Mouse (Mus musculus): Measurements from ENCODE around the gene Npdc1. TPM values are rescaled to one million over a fixed set of nuclear protein-coding genes. Genes with fewer than 3 reads are reported as not detected.

Gene Npdc1
- polyA plus RNA-seq, 1 experiment = 30.8 TPM

- no peaks in the 10 kb centered on the region for H3K27me3 ChIP-seq (ENCODE audit: control insufficient read depth, insufficient read depth, low read length)
- 94% methylated on average over 17 of the region's 17 CpGs for WGBS
- no peak for DNase-seq
- no peaks in the 10 kb centered on the region for H3K36me3 ChIP-seq (ENCODE audit: control insufficient read depth, insufficient read depth, low read length)
- H3K4me1 ChIP-seq (replicated peaks; ENCODE audit: control insufficient read depth, insufficient read depth, low read length) = peaks cover 12% of the 10 kb centered on the region
- no peak overlapping the region for H3K4me3 ChIP-seq (ENCODE audit: control insufficient read depth, insufficient read depth, low read length)
- no peak overlapping the region for H3K27ac ChIP-seq (ENCODE audit: control insufficient read depth, insufficient read depth, low read length)
- TF ChIP-seq CTCF (IDR thresholded peaks at IDR 0.05; ENCODE audit: borderline replicate concordance, control insufficient read depth, extremely low read depth, insufficient read depth, low read length, poor library complexity) (no peak), POLR2A (IDR thresholded peaks at IDR 0.05; ENCODE audit: control insufficient read depth, extremely low read depth, insufficient read depth, low read length, poor library complexity) (no peak)
Observed at GRCm38 (mm10) chr2:25433101-25433500, 34.0 kb downstream of the Npdc1 start.

- WGBS = 97% methylated on average over 8 of the region's 8 CpGs
- H3K27me3 ChIP-seq (ENCODE audit: control insufficient read depth, insufficient read depth, low read length) = no peaks in the 10 kb centered on the region
- peaks cover 5% of the 10 kb centered on the region for H3K4me1 ChIP-seq (replicated peaks; ENCODE audit: control insufficient read depth, insufficient read depth, low read length)
Observed at GRCm38 (mm10) chr2:25434292-25434691, 35.1 kb downstream of the Npdc1 start.

GRCm38 (mm10) chr2:25436286-25436820 lies 37.2 kb downstream of the Npdc1 start:
- H3K36me3 ChIP-seq (ENCODE audit: control insufficient read depth, insufficient read depth, low read length) = no peaks in the 10 kb centered on the region
- no peak overlapping the region for H3K4me3 ChIP-seq (ENCODE audit: control insufficient read depth, insufficient read depth, low read length)

More at GRCm38 (mm10) chr2:25434292-25434691, 35.1 kb downstream of the Npdc1 start:
- Histone ChIP-seq H3K36me3 (ENCODE audit: control insufficient read depth, insufficient read depth, low read length) (no peaks in the 10 kb centered on the region), H3K27ac (ENCODE audit: control insufficient read depth, insufficient read depth, low read length) (no peak overlapping the region), H3K4me3 (ENCODE audit: control insufficient read depth, insufficient read depth, low read length) (no peak overlapping the region)
- no peak for DNase-seq
- TF ChIP-seq CTCF (IDR thresholded peaks at IDR 0.05; ENCODE audit: borderline replicate concordance, control insufficient read depth, extremely low read depth, insufficient read depth, low read length, poor library complexity) (no peak), POLR2A (IDR thresholded peaks at IDR 0.05; ENCODE audit: control insufficient read depth, extremely low read depth, insufficient read depth, low read length, poor library complexity) (no peak)

GRCm38 (mm10) chr2:25441067-25441466 lies 41.9 kb downstream of the Npdc1 start:
- H3K4me1 ChIP-seq (replicated peaks; ENCODE audit: control insufficient read depth, insufficient read depth, low read length) = no peaks in the 10 kb centered on the region

More at GRCm38 (mm10) chr2:25436286-25436820, 37.2 kb downstream of the Npdc1 start:
- Histone ChIP-seq H3K27me3 (ENCODE audit: control insufficient read depth, insufficient read depth, low read length) (no peaks in the 10 kb centered on the region), H3K4me1 (replicated peaks; ENCODE audit: control insufficient read depth, insufficient read depth, low read length) (no peaks in the 10 kb centered on the region), H3K27ac (ENCODE audit: control insufficient read depth, insufficient read depth, low read length) (no peak overlapping the region)
- no peak for DNase-seq
- WGBS = 67% methylated on average over 10 of the region's 10 CpGs
- no peak for TF ChIP-seq CTCF (IDR thresholded peaks at IDR 0.05; ENCODE audit: borderline replicate concordance, control insufficient read depth, extremely low read depth, insufficient read depth, low read length, poor library complexity)
- TF ChIP-seq POLR2A (IDR thresholded peaks at IDR 0.05; ENCODE audit: control insufficient read depth, extremely low read depth, insufficient read depth, low read length, poor library complexity) = no peak

GRCm38 (mm10) chr2:25442682-25443081 lies 43.5 kb downstream of the Npdc1 start:
- DNase-seq = no peak
- H3K36me3 ChIP-seq (ENCODE audit: control insufficient read depth, insufficient read depth, low read length) = no peaks in the 10 kb centered on the region
- H3K4me1 ChIP-seq (replicated peaks; ENCODE audit: control insufficient read depth, insufficient read depth, low read length) = no peaks in the 10 kb centered on the region
- no peak for TF ChIP-seq CTCF (IDR thresholded peaks at IDR 0.05; ENCODE audit: borderline replicate concordance, control insufficient read depth, extremely low read depth, insufficient read depth, low read length, poor library complexity)
- TF ChIP-seq POLR2A (IDR thresholded peaks at IDR 0.05; ENCODE audit: control insufficient read depth, extremely low read depth, insufficient read depth, low read length, poor library complexity) = no peak
- no peak overlapping the region for H3K4me3 ChIP-seq (ENCODE audit: control insufficient read depth, insufficient read depth, low read length)
- WGBS = 96% methylated on average over 14 of the region's 14 CpGs
- H3K27me3 ChIP-seq (ENCODE audit: control insufficient read depth, insufficient read depth, low read length) = no peaks in the 10 kb centered on the region
- H3K27ac ChIP-seq (ENCODE audit: control insufficient read depth, insufficient read depth, low read length) = no peak overlapping the region

More at GRCm38 (mm10) chr2:25441067-25441466, 41.9 kb downstream of the Npdc1 start:
- Histone ChIP-seq H3K27me3 (ENCODE audit: control insufficient read depth, insufficient read depth, low read length) (no peaks in the 10 kb centered on the region), H3K4me3 (ENCODE audit: control insufficient read depth, insufficient read depth, low read length) (no peak overlapping the region), H3K36me3 (ENCODE audit: control insufficient read depth, insufficient read depth, low read length) (no peaks in the 10 kb centered on the region), H3K27ac (ENCODE audit: control insufficient read depth, insufficient read depth, low read length) (no peak overlapping the region)
- 98% methylated on average over 20 of the region's 20 CpGs for WGBS
- DNase-seq = no peak
- no peak for TF ChIP-seq POLR2A (IDR thresholded peaks at IDR 0.05; ENCODE audit: control insufficient read depth, extremely low read depth, insufficient read depth, low read length, poor library complexity)
- no peak for TF ChIP-seq CTCF (IDR thresholded peaks at IDR 0.05; ENCODE audit: borderline replicate concordance, control insufficient read depth, extremely low read depth, insufficient read depth, low read length, poor library complexity)

- Histone ChIP-seq H3K4me3 (ENCODE audit: control insufficient read depth, insufficient read depth, low read length) (no peak overlapping the region), H3K27ac (ENCODE audit: control insufficient read depth, insufficient read depth, low read length) (no peak overlapping the region), H3K4me1 (replicated peaks; ENCODE audit: control insufficient read depth, insufficient read depth, low read length) (no peaks in the 10 kb centered on the region), H3K36me3 (ENCODE audit: control insufficient read depth, insufficient read depth, low read length) (no peaks in the 10 kb centered on the region), H3K27me3 (ENCODE audit: control insufficient read depth, insufficient read depth, low read length) (no peaks in the 10 kb centered on the region)
- DNase-seq = no peak
- 68% methylated on average over 8 of the region's 8 CpGs for WGBS
- TF ChIP-seq POLR2A (IDR thresholded peaks at IDR 0.05; ENCODE audit: control insufficient read depth, extremely low read depth, insufficient read depth, low read length, poor library complexity) (no peak), CTCF (IDR thresholded peaks at IDR 0.05; ENCODE audit: borderline replicate concordance, control insufficient read depth, extremely low read depth, insufficient read depth, low read length, poor library complexity) (no peak)
Observed at GRCm38 (mm10) chr2:25450853-25451647, 51.9 kb downstream of the Npdc1 start.

All from thymus, adult 2 months (tissue).